Mouse (Mus musculus) liver, postnatal 0 days (tissue): Measurements from ENCODE around the gene Clca3a2.
"Not testable (repeated sequence)": the region's sequence is repeated elsewhere in the genome, so short reads cannot be mapped to it uniquely, and the experiment has no call there.

ENCODE experiments used
- CTCF ChIP-seq: sonication (generic); IDR thresholded peaks from 2 replicates; pipeline ENCODE4 v1.5.1; 2016; ENCODE audit warnings: antibody characterized with exemption, low read depth
- EP300 ChIP-seq: IDR thresholded peaks from 2 replicates; pipeline ENCODE4 v1.6.1; 2016; ENCODE audit warnings: antibody characterized with exemption, low read depth, mild to moderate bottlenecking

DNA sequence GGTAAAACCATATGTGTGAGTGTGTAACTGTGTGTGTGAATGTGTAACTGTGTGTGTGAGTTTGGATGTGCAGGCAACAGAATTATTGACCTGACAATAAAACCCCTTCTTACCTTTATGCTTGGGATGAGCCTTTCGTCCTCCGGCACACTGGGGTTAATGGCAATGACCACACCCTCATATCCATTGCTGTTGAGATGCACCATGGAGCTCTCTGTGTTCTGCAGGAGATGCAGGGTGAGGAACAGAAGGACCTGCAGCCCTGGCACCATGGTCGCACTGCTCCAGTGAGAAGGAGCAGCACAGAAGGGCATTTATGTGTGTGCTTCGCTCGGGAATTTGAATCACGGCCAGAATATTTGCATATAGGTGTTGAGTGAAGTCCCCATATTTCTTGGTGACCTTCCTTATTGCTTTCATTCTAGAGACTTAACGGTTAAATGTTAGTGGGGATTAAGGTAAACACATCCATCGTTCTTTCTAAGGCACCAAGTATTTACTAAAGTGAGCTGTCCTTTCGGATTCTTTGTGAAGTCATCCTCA is 29.8 kb upstream of the Clca3a2 start, which contains the start of gene Clca3b:
- TF ChIP-seq EP300, CTCF: not testable (repeated sequence)
